In the genomic region with DNA sequence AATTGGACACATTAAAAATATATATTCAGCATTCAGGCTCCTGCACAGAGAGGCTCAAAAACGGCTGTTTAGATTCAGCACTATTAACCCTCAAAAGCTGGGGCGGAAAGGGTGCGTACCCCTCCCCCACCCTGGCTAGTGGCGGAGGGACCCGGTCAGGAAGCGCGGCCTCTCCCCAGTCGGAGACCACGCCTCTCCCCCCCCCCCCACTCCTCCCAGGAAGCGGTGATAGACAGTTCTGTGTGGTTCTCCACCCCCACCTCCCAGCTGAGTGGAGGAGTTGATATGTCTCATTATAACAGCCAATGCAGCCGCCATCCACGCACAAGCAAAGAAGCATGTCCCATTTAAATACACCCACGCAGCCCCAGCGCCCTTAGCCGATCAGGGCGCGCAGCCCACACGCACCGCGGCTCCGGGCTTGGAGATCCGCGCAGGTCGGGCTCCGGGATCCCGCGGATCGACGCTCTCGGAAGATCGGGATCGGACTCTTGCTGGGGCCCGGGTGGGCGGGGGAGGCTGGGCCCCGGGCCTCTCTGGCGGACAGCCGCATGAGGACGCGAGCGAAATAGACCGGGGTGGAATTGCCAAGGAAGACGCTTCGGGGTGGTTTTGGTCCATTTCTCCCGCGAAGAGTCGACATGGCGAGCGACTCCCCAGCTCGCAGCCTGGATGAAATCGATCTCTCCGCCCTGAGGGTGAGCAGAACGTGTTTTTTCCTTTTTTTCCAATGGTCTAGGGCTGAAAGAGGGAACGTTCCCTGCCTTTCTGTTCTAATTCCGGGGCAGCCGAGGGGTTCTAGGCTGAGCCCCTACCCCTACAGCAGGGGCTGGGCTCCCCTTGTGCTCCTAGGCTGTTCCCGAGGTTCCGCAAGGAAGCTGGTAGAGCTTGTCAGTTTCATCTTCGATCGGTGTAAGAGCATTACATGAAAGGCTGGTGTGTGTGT, we compare ENCODE assay signal across 8 mouse cellular contexts. TPM values are rescaled to one million over a fixed set of nuclear protein-coding genes. Genes with fewer than 3 reads are reported as not detected.
DNase-seq lines count a peak whose midpoint lies in the region; ATAC-seq lines count a peak whose summit lies in the region.

A gene (plus strand): TSS at position 213 of the 946 bp plus-strand sequence.

- DNase-seq in cerebellum, postnatal 4 days (ENCODE audit: low spot score in 2 of 2), result peak; percentile 64 to 80
- DNase-seq in gastrocnemius, postnatal 10 days, result peak; percentile 66
- peak; percentile 96 for DNase-seq in induced T-regulatory cell, adult 2 months (ENCODE audit: low read depth)
- peak; percentile 90 to 92 for DNase-seq in left cerebral cortex, postnatal 10 days (ENCODE audit: extremely low spot score in 1 of 2, low spot score in 2 of 2)
- peak; percentile 86 for DNase-seq in right cerebral cortex, postnatal 25 days
- DNase-seq in adipocyte (ENCODE audit: low spot score), result no peak

- ATAC-seq in activated CD4-positive, CD25-positive, alpha-beta regulatory T cell, adult 4 months, result peak; percentile 88
- peak; percentile 73 for ATAC-seq in megakaryocyte progenitor cell, adult 5-6 weeks (replicated peaks; ENCODE audit: poor library complexity)

- intact Hi-C loops in left cerebral cortex, postnatal 10 days (cut with DNase I), result loop anchor here (5.0 to 10.0 kb wide), 2 partner anchors 69 to 292 kb away; no protein-coding TSS in a partner anchor

RNA-seq across cellular contexts. Expression of the gene that starts here (rescaled TPM):
- polyA plus RNA-seq in activated CD4-positive, CD25-positive, alpha-beta regulatory T cell, adult 4 months (2017; shearing (Covaris generic)), result 10 to 100 TPM; 44.9 to 49.8 TPM
- 10 to 100 TPM; 70.8 to 72.5 TPM for total RNA-seq in gastrocnemius, postnatal 10 days (2021)
- 100 to 1,000 TPM; 235 to 250 TPM for total RNA-seq in left cerebral cortex, postnatal 10 days (2021)
- total RNA-seq in megakaryocyte progenitor cell, adult 5-6 weeks (2015), result 2.5 and 9.2 TPM in 2 replicates
- 6.2 and 8.9 TPM in 2 replicates for total RNA-seq in megakaryocyte progenitor cell, adult 5-6 weeks (2017)

Comparison
In these comparisons a context has a peak if more than half of its experiments do, and no peak if none do; other contexts are left out.
1. RNA of the gene that starts here (total RNA-seq): 235 to 250 TPM in left cerebral cortex, postnatal 10 days and 70.8 to 72.5 TPM in gastrocnemius, postnatal 10 days; 2.5 to 9.2 TPM in megakaryocyte progenitor cell, adult 5-6 weeks; every median in the first group is over 4 times any median in the second.